Mouse (Mus musculus) layer of hippocampus, adult 6 months (tissue): Measurements from ENCODE around the gene Saa2. TPM values are rescaled to one million over a fixed set of nuclear protein-coding genes. Genes with fewer than 3 reads are reported as not detected.

Source experiments
- long read RNA-seq, 2 experiments: library from polyadenylated mRNA; unstranded; transcript quantifications; one replicate each; pipeline ENCODE4 v2.0.0; 2019 to 2020
- polyA plus RNA-seq: library from polyadenylated mRNA; unstranded; fragments of <200 nt; fragmentation: Nextera tagmentation; gene quantifications from 2 replicates; pipeline ENCODE4 v1.2.3, GENCODE M21; 2021

The Saa2 gene
- polyA plus RNA-seq: 0.53 TPM in 1 of 2 replicates, not detected in the other
- long read RNA-seq, experiment 1: 0 reads
- long read RNA-seq, experiment 2, partial matches to known transcripts: 1 of 1 reads
- long read RNA-seq, experiment 2, other reads (novel, unspliced or antisense): 0 of 1 reads

DNA sequence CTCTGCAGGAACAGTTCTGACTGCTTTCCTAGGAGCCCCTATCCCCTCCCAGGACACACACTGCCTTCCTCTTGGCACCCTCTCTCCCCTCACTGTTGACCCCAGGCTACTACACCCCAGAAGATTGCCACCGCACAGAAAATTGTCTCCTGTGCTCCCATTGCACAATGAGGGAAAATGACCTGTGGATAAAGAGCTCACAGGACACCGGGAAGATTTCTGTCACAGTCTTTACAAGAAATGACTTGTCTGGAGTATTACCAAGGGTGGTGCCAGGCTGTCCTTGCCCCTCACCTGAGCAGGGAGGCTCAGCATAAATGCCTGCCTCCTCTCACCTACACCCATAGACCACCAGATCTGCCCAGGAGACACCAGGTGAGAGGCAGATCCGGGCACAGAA lies at the start of gene Saa2:
Gene Saa2 (plus strand): TSS at position 301 of the 400 bp plus-strand sequence.

DNA sequence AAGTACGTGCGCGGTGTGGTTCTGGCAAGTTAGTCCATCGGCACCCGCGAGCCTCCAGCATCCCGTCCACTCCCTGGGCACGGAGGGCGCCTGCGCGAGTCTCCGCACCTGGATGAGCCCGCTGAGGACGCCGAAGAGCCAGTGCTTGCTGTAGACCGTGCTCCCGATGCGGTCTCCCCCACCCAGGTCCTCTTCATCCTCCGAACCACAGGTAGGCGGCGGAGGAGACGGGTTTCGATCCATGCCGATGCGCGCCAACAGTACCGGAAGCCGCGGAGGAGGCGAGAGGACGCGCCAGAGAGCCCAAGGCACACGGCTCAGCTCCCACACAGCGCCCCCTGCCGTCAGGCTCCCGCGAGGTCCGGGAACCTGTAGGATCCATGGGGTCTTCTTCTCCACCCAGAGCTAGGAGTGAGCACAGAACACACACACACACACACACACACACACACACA lies 41.2 kb upstream of the Saa2 start, which contains the start of gene Saal1:
Gene Saal1 (minus strand): TSS at position 291 of the 455 bp plus-strand sequence.

DNA sequence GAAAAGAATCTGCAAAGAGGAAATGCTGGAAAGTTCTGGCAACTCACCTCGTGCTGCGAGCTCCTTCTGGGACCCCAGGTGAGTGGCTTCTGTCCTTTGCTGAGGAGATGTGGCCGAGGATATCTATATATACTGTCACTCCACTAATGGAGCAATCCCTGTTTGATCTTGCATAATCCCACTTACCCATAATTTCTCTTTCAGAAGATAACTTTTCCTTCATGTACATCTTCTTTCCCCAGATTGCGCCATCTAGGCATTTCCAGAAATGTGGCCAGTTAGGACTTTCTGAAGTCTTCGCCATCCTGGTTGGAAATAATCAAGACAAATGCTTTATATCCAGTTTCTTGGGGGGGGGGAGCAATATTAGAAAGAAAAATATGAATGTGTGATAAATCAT lies 36.0 kb upstream of the Saa2 start, which contains the start of gene Saa3:
Gene Saa3 (minus strand): TSS at position 101 of the 400 bp plus-strand sequence.

DNA sequence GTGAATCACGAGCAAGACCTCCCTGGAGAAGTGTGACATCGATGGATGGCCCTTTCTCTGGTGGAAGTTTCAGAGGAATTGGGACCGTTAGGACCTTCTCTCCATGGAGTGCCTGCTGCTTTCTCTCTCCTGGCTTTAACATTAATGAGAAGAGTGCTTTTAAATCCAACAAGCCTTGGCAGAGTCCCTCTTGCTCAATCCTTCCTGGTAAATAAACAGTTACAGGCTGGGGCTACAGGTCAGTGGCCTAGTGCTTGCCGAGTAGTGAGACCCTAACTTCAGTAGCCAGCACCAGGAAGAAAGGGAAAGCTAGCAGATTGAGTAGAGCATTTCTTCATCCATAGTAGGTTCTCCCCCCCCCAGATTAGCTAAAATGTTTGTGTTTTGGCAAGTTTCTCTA lies 19.1 kb upstream of the Saa2 start, which contains the start of gene Saa4:
Gene Saa4 (minus strand): TSS at position 146 of the 400 bp plus-strand sequence.

DNA sequence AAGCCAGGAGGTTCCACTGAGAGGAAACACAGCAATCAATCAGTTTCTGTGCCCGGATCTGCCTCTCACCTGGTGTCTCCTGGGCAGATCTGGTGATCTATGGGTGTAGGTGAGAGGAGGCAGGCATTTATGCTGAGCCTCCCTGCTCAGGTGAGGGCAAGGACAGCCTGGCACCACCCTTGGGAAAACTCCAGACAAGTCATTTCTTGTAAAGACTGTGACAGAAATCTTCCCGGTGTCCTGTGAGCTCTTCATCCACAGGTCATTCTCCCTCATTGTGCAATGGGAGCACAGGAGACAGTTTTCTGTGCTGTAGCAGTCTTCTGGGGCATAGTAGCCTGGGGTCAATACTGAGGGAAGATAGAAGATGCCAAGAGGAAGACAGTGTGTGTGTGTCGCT lies 8.7 kb upstream of the Saa2 start, which contains the start of gene Saa1:
Gene Saa1 (minus strand): TSS at position 101 of the 400 bp plus-strand sequence.

DNA sequence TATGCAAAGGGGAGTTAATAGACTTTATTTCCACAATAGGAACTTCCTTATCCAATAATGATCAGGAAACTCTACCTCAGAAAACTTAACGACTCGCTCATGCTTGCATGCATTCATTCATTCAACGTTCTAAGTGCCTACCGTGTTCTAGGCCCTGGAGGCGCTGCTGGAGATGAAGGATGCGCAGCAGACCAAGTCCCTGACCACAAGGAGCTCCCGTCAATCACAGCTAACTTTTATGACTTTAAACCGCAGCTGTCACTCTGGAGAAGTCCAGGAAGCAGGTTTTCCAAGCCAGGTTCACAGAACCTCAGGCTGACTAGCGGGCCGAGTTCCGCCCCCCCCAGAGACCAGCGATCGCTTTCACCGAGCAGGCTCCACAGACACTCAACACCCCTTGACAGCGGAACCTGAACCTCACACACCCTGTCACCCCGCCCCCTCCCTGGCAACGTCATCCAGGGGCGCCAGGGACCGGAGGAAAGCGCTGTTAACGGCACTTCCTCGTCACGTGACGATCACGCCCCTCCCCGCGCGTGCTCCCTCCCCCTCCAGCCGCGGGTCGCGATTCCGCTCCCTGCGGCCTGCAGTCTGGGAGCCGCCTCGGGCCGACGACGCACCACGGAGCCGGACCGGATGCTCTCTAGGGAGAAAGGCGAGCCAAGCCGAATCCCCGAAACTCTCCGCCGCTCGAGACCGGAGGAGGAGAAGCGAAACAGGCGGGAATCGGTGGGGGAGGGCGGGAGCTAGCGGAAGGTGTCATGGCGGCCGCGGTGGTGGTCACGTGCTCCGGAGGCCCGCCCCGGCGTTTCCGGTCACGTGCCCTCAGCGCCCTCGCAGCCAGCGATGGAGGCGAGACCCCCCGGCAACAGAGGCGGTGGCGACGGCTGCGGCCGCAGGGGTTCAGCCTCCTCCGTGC lies 44.0 kb downstream of the Saa2 start, which contains the start of the genes Hps5 and Gtf2h1:
Gene Hps5 (minus strand): TSS at position 778 of the 919 bp plus-strand sequence.
Gene Gtf2h1 (plus strand): TSS at position 817 of the 919 bp plus-strand sequence.

Other genes with a start within 250 kb of the Saa2 start
- gene Sergef, start 112.0 kb upstream of the Saa2 start, polyA plus RNA-seq: 32.6 and 34.1 TPM in 2 replicates
- gene Tph1, start 79.3 kb upstream of the Saa2 start, polyA plus RNA-seq: 0.34 and 0.64 TPM in 2 replicates
- gene Saal1, start 41.1 kb upstream of the Saa2 start, polyA plus RNA-seq: 9.9 and 11.1 TPM in 2 replicates
- gene Saa3, start 36.1 kb upstream of the Saa2 start, polyA plus RNA-seq: not detected in 2 replicates
- not detected in 2 replicates for gene Saa4, start 19.2 kb upstream of the Saa2 start, polyA plus RNA-seq
- 0.19 and 0.28 TPM in 2 replicates for gene Saa1, start 8.8 kb upstream of the Saa2 start, polyA plus RNA-seq
- gene Hps5, start 44.3 kb downstream of the Saa2 start, polyA plus RNA-seq: 3.3 and 4.4 TPM in 2 replicates
- gene Gtf2h1, start 44.3 kb downstream of the Saa2 start, polyA plus RNA-seq: 14.6 and 17.1 TPM in 2 replicates
- gene Ldha, start 89.7 kb downstream of the Saa2 start, polyA plus RNA-seq: 957 and 989 TPM in 2 replicates
- not detected in 2 replicates for gene Ldhc, start 109.4 kb downstream of the Saa2 start, polyA plus RNA-seq
- gene Tsg101, start 168.2 kb downstream of the Saa2 start, polyA plus RNA-seq: 239 and 241 TPM in 2 replicates
- 3.5 and 3.6 TPM in 2 replicates for gene Uevld, start 206.7 kb downstream of the Saa2 start, polyA plus RNA-seq
- not detected in 2 replicates for gene Gm9999, start 231.8 kb downstream of the Saa2 start, polyA plus RNA-seq